Mouse (Mus musculus): ENCODE measurements around the gene Orc5. TPM values are rescaled to one million over a fixed set of nuclear protein-coding genes. Genes with fewer than 3 reads are reported as not detected.
"Not testable (repeated sequence)": the region's sequence is repeated elsewhere in the genome, so short reads cannot be mapped to it uniquely, and the experiment has no call there.

Orc5 gene
- polyA plus RNA-seq, 1 experiment from 2014 or later: 35.4 TPM

DNA sequence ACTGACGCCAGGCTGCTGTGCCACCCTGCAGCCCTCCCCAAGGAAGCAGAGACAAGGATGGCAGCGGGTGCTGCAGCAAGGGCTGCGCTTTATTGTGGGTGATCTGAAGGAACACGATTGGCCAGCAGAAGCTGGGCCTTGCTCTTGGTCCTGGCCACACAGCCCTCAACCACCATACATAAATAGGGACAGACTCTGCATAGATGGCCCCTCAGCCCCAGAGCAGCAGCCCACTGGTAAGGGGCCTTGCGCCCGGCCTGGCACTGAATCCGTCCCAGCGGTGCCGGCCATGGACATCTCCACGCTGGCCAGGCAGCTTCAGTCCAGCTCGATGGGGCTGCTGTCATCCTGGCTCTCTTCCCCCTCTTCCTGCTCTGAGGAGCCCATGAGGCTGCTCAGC is 77.8 kb downstream of the Orc5 start:
- not testable (repeated sequence) for H3K36me3 ChIP-seq; H3K4me1 ChIP-seq; H3K27ac ChIP-seq (replicated peaks); H3K4me2 ChIP-seq; H3K27me3 ChIP-seq (replicated peaks); H3K4me3 ChIP-seq (replicated peaks); H3K9ac ChIP-seq (replicated peaks); H3K9me3 ChIP-seq (replicated peaks); ATAC-seq (ENCODE audit: low FRiP score)
- 100% methylated on average over 7 of the region's 11 CpGs for WGBS

DNA sequence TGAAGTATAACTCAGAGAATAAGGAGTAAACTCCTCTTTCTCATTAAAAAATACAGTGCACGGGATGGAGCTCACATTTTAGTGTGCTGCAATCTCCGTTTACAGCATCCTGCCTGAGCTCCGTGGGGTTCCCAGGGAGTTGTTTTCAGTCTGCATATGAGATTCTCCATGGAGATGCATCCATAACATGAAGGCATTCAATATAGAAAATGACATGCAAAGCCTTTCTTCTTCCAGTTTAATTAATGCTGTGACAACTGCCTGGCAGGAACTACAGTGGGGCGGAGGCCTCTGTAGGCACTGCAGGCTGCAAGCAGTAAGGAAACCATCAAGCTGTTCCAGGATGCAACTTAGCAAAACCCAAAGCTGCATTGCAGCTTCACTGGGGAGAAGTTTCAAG is 79.0 kb downstream of the Orc5 start:
- H3K4me1 ChIP-seq: peaks cover 5% of the 10 kb centered on the region
- H3K4me3 ChIP-seq (replicated peaks): no peak overlapping the region
- H3K9me3 ChIP-seq (replicated peaks): no peaks in the 10 kb centered on the region
- no peaks in the 10 kb centered on the region for H3K27me3 ChIP-seq (replicated peaks)
- no peak overlapping the region for H3K9ac ChIP-seq (replicated peaks)
- H3K4me2 ChIP-seq: no peak overlapping the region
- H3K27ac ChIP-seq (replicated peaks): 0 out of 2 replicates have a peak overlapping the region, but pooled peaks have one; percentile 41
- no peak; the same call in 1 of the 2 replicates for ATAC-seq (ENCODE audit: low FRiP score)
- WGBS: 30% methylated on average over 4 of the region's 4 CpGs
- H3K36me3 ChIP-seq: no peaks in the 10 kb centered on the region

DNA sequence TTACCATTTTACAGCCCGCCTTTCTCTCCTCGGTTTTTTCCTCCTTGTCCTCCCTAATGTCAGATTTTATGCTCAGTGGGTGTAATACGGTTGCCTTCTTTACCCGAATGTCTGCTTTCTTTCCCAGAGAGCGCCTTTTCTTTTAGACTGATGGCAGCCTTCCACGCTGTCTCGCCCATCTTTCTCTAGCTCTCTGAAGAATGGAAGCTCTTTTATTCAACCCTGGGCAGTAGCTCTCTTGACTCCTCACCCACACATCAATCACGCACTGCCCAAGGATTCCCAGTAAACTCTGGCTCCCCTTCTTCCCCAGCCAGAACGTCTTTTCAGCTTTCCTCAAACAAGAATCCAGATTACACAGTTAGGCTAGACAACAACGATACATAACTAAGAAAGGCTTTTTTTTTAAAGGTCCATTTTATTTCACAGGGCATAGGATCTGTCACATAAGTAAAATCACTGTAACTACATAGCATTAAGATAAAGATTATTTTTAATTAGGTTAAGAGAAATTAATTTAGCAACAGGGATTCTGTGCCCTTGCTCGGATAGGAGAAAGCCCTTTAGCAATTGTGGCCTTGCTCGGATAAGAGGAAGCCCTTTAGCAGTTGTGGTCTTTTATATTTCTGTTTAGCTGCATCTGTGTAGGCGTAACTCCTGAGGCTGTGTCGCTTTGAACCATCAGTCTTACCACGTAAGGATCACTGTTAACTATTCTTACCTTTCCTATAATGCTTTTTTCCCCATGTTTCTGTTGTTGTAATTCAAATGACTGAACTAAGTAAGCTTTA is 97.2 kb downstream of the Orc5 start:
- peak; percentile 82 for ATAC-seq (ENCODE audit: low FRiP score)
- no peaks in the 10 kb centered on the region for H3K36me3 ChIP-seq
- H3K27ac ChIP-seq (replicated peaks): peak overlapping the region; percentile 72
- H3K4me1 ChIP-seq: 0 out of 2 replicates have a peak, but pooled peaks cover 8% of the 10 kb centered on the region
- no peaks in the 10 kb centered on the region; the same call in 1 of the 2 replicates for H3K27me3 ChIP-seq (replicated peaks)
- no peak overlapping the region for H3K4me3 ChIP-seq (replicated peaks)
- 28% methylated on average over 15 of the region's 15 CpGs for WGBS
- H3K4me2 ChIP-seq: peak overlapping the region; percentile 19
- H3K9me3 ChIP-seq (replicated peaks): no peaks in the 10 kb centered on the region
- H3K9ac ChIP-seq (replicated peaks): no peak overlapping the region

- H3K36me3 ChIP-seq: no peaks in the 10 kb centered on the region
- H3K27ac ChIP-seq (replicated peaks): peak overlapping the region; percentile 72
- ATAC-seq (ENCODE audit: low FRiP score): no peak
- no peak overlapping the region for H3K9ac ChIP-seq (replicated peaks)
- H3K4me2 ChIP-seq: peak overlapping the region; percentile 19
- no peaks in the 10 kb centered on the region; the same call in 1 of the 2 replicates for H3K27me3 ChIP-seq (replicated peaks)
- H3K4me1 ChIP-seq: 0 out of 2 replicates have a peak, but pooled peaks cover 8% of the 10 kb centered on the region
- no peaks in the 10 kb centered on the region for H3K9me3 ChIP-seq (replicated peaks)
- H3K4me3 ChIP-seq (replicated peaks): no peak overlapping the region
- WGBS: 28% methylated on average over 9 of the region's 9 CpGs
These were observed 97.8 kb downstream of the Orc5 start for GRCm38 (mm10) chr5:22452452-22452851.

GRCm38 (mm10) chr5:22451764-22452163 is 98.5 kb downstream of the Orc5 start:
- Histone ChIP-seq H3K9ac (replicated peaks) (no peak overlapping the region), H3K36me3 (no peaks in the 10 kb centered on the region), H3K9me3 (replicated peaks) (no peaks in the 10 kb centered on the region), H3K4me3 (replicated peaks) (no peak overlapping the region), H3K4me1 (0 out of 2 replicates have a peak, but pooled peaks cover 8% of the 10 kb centered on the region), H3K27ac (replicated peaks) (no peak overlapping the region), H3K27me3 (replicated peaks) (no peaks in the 10 kb centered on the region; the same call in 1 of the 2 replicates), H3K4me2 (no peak overlapping the region)
- whole genome bisulfite sequencing: 67% methylated on average over 3 of the region's 3 CpGs
- no peak for ATAC-seq (ENCODE audit: low FRiP score)

GRCm38 (mm10) chr5:22449492-22449891 is 100.7 kb downstream of the Orc5 start:
- no peak for ATAC-seq (ENCODE audit: low FRiP score)
- H3K36me3 ChIP-seq: no peaks in the 10 kb centered on the region
- no peak overlapping the region for H3K9ac ChIP-seq (replicated peaks)
- no peak overlapping the region for H3K4me2 ChIP-seq
- H3K4me3 ChIP-seq (replicated peaks): no peak overlapping the region
- H3K4me1 ChIP-seq: 0 out of 2 replicates have a peak, but pooled peaks cover 8% of the 10 kb centered on the region
- no peak overlapping the region for H3K27ac ChIP-seq (replicated peaks)
- H3K9me3 ChIP-seq (replicated peaks): no peaks in the 10 kb centered on the region
- WGBS: 83% methylated on average over 3 of the region's 3 CpGs
- no peaks in the 10 kb centered on the region; the same call in 1 of the 2 replicates for H3K27me3 ChIP-seq (replicated peaks)

Other genes with a start within 250 kb of the Orc5 start
- 49.9 and 50.0 TPM in 2 replicates for gene Reln, start 205.7 kb downstream of the Orc5 start, polyA plus RNA-seq (2015; fragmentation: Nextera tagmentation; extraction: Ambion mirVana)
- 24.1 and 25.3 TPM in 2 replicates for gene Lhfpl3, start 195.6 kb upstream of the Orc5 start, polyA plus RNA-seq (2015; fragmentation: Nextera tagmentation; extraction: Ambion mirVana)

All from neural tube, embryonic 15.5 days (tissue).